Mouse (Mus musculus) heart, embryonic 14.5 days (tissue): ENCODE data around the gene Arl5a. TPM values are rescaled to one million over a fixed set of nuclear protein-coding genes. Genes with fewer than 3 reads are reported as not detected.
A peak's percentile ranks its signal among the peaks of the same experiment; 100 is the strongest.

Experiments
- ATAC-seq: fragments of 200-750 bp; cut with Nextera tagmentation; 2 replicates; pipeline ENCODE4 v1.8.0; 2017; ENCODE audit warnings: low read depth, moderate TSS enrichment; ENCODE audit not compliant: insufficient number of reproducible peaks, insufficient read depth, low FRiP score
- H3K27ac ChIP-seq, 2 experiments: fragments of 200-500 bp in 1 of 2; fragments of 300-500 bp in 1 of 2; sonication (generic) in 1 of 2; replicated peaks in 1 of 2; 2 replicates each; pipeline ENCODE4 v1.5.1; 2012 to 2014; ENCODE audit warnings: low read depth in 2 of 2, low read length in 2 of 2, control low read depth in 1 of 2, mild to moderate bottlenecking in 1 of 2, mixed read lengths in 1 of 2; ENCODE audit not compliant: control insufficient read depth in 1 of 2, insufficient read depth in 1 of 2
- H3K27me3 ChIP-seq: fragments of 300-500 bp; sonication (generic); 2 replicates; pipeline ENCODE4 v1.6.1; 2014; ENCODE audit warnings: mild to moderate bottlenecking, low read length, control low read depth; ENCODE audit not compliant: control insufficient read depth, insufficient read depth
- H3K36me3 ChIP-seq: fragments of 300-500 bp; sonication (generic); 2 replicates; pipeline ENCODE4 v1.6.1; 2014; ENCODE audit warnings: mild to moderate bottlenecking, control low read depth, low read length, mixed read lengths; ENCODE audit not compliant: control insufficient read depth, insufficient read depth
- H3K4me1 ChIP-seq, 2 experiments: fragments of 200-500 bp in 1 of 2; fragments of 300-500 bp in 1 of 2; sonication (generic) in 1 of 2; 2 replicates each; pipeline ENCODE4 v1.6.1; 2012 to 2014; ENCODE audit warnings: low read length in 2 of 2, control low read depth in 1 of 2, mixed read lengths in 1 of 2; ENCODE audit not compliant: control insufficient read depth in 2 of 2, insufficient read depth in 2 of 2
- H3K4me2 ChIP-seq: fragments of 300-500 bp; sonication (generic); 2 replicates; pipeline ENCODE4 v1.6.1; 2014; ENCODE audit warnings: mild to moderate bottlenecking, low read length
- H3K4me3 ChIP-seq, 2 experiments: fragments of 200-500 bp in 1 of 2; fragments of 300-500 bp in 1 of 2; sonication (generic) in 1 of 2; 2 replicates each; pipeline ENCODE4 v1.5.1; 2012 to 2014; ENCODE audit warnings: low read length in 2 of 2, mild to moderate bottlenecking in 2 of 2, control low read depth in 1 of 2, low read depth in 1 of 2, moderate library complexity in 1 of 2; ENCODE audit not compliant: control insufficient read depth in 1 of 2, insufficient read depth in 1 of 2
- H3K9ac ChIP-seq: fragments of 300-500 bp; sonication (generic); 2 replicates; pipeline ENCODE4 v1.6.1; 2014; ENCODE audit warnings: mild to moderate bottlenecking, low read length
- H3K9me3 ChIP-seq: fragments of 300-500 bp; sonication (generic); 2 replicates; pipeline ENCODE4 v1.6.1; 2016; ENCODE audit warnings: low read length, control low read depth; ENCODE audit not compliant: control insufficient read depth
- WGBS: fragments of 180-500 bp; shearing (Covaris S2); extraction: QIAGEN DNeasy Blood & Tissue Kit; methylation state at CpG from one replicate; pipeline ENCODE4 v1.1.7; 2014; 5-methylcytosine and 5-hydroxymethylcytosine counted together
- polyA plus RNA-seq: library from polyadenylated mRNA; unstranded; fragments of >200 nt; fragmentation: Nextera tagmentation; extraction: Ambion mirVana; gene quantifications from 2 replicates; pipeline ENCODE4 v1.2.1, GENCODE M21; 2014

The Arl5a gene
- polyA plus RNA-seq, 1 experiment from 2014 or later = 89.2 TPM

DNA sequence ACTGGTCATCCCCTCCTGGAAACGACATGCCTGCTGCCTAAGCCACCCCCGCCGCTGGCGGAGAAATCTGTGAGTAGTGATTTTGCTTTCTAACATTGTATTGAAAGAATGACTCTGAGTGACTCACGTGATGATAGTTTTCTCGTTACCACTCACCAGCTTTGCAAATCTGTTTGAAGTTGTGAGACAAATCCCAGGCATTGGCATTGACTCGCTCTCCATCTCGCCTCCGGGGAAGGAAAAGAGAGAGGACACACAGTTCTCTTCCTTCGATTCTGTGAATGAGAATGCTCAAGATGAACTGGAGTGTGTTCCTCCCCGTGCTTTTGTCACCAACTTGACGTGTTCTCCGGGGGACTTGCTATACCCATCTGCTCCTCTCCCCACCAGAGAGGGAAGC lies 57.5 kb downstream of the Arl5a start:
- Histone ChIP-seq H3K27ac (no peak overlapping the region), H3K9me3 (no peaks in the 10 kb centered on the region), H3K4me1 (peaks cover 16 to 24% of the 10 kb centered on the region in 2 experiments), H3K9ac (peak overlapping the region; percentile 47), H3K36me3 (no peaks in the 10 kb centered on the region), H3K4me2 (peak overlapping the region; percentile 62), H3K27me3 (no peaks in the 10 kb centered on the region), H3K4me3 (peak overlapping the region; percentile 7 to 17; a peak in 2 of 4 replicates)
- WGBS = 15% methylated on average over 13 of the region's 13 CpGs
- ATAC-seq = no peak

DNA sequence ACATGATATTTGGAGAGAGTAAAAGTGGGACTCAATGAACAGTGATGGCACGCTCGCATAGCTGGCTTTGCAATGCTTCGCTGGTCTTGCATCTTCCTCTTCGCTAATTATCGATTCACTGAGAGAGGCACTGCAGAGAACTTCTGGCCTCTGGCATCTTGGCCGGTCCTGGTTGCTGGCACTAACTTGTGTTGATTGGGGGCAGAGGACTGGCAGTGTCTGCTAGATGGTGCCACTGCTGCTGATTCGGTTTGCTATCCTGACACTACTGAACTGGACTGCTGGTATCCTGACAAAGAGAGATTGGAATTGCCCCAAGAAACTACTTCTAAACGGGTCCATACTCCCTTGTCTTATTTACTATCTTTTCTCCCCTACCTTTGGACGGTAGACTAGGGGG lies 63.6 kb downstream of the Arl5a start:
- Histone ChIP-seq H3K36me3 (no peaks in the 10 kb centered on the region), H3K4me3 (no peak overlapping the region), H3K4me1 (peaks cover 5 to 7% of the 10 kb centered on the region in 2 experiments; a peak in 2 of 4 replicates), H3K27ac (no peak overlapping the region), H3K9me3 (no peaks in the 10 kb centered on the region), H3K4me2 (no peak overlapping the region), H3K27me3 (no peaks in the 10 kb centered on the region), H3K9ac (no peak overlapping the region)
- 87% methylated on average over 9 of the region's 9 CpGs for WGBS
- no peak for ATAC-seq

DNA sequence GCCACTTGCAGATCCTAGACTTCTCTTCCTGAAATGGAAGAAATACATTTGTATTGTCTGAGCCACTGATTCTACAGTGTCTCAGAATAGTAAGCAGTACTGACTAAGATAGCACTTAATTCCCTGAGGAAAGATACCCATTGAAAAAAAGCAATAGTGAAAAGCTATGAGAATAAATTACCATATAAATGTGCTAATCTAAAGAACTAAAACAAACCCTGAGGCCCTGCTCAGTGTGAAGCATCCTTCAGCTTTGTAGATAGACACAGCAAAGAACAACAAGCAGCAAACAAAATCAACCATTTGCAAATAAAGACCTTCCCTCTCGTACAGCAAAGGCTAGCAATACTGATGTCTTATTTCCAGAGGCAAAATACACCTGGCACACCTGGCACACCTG lies 65.0 kb downstream of the Arl5a start:
- Histone ChIP-seq H3K4me3 (no peak overlapping the region), H3K27ac (no peak overlapping the region), H3K36me3 (no peaks in the 10 kb centered on the region), H3K27me3 (no peaks in the 10 kb centered on the region), H3K4me1 (peaks cover 5 to 7% of the 10 kb centered on the region in 2 experiments; a peak in 2 of 4 replicates), H3K9ac (no peak overlapping the region), H3K4me2 (no peak overlapping the region), H3K9me3 (no peaks in the 10 kb centered on the region)
- 84% methylated on average over 1 of the region's 1 CpGs for WGBS
- ATAC-seq = no peak

DNA sequence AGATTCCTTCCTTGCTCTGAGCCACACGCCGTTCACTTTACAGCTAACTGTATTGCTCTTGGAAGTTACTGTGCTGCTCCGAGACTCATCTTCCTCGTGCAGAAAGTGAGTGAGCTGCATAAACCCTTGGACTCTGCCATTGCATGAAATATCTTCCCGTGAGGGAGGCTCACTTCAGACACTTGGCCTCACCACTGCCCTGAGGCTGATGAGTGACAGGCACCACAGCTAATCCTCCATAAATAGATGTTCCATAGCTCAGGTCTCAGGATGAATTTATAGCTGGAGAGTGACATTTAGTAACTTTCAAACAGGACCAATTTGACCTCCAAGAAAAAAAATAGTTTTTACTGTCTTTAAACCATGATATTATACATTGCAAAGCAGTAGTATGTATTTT lies 66.5 kb downstream of the Arl5a start:
- H3K4me1 ChIP-seq = peaks cover 5 to 7% of the 10 kb centered on the region in 2 experiments; a peak in 2 of 4 replicates
- no peak overlapping the region for H3K4me3 ChIP-seq
- H3K9me3 ChIP-seq = no peaks in the 10 kb centered on the region
- H3K27me3 ChIP-seq = no peaks in the 10 kb centered on the region
- H3K4me2 ChIP-seq = no peak overlapping the region
- H3K27ac ChIP-seq = no peak overlapping the region; a peak in 1 of 4 replicates
- no peaks in the 10 kb centered on the region for H3K36me3 ChIP-seq
- WGBS = 62% methylated on average over 5 of the region's 5 CpGs
- no peak for ATAC-seq
- H3K9ac ChIP-seq = no peak overlapping the region

DNA sequence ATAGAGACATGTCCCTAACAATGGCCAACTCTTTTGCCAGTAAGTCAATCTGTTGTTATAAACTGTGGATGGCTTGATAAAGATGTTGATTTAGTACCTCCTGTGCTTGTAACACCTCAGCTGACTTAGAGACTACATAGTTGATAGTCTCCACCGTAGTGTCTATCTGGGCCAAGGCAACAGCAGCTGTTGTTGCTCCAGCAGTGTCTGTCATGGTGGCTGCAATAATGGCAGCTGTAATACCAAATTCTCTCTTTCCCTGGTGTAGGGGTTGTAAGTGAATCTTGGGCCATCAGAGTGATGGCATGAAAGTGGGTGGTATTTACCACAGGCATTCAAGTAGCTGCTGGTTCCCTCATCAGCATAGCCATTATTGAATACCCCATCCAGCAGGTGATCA lies 73.7 kb downstream of the Arl5a start:
- H3K9ac ChIP-seq = no peak overlapping the region
- no peak overlapping the region for H3K4me2 ChIP-seq
- no peaks in the 10 kb centered on the region for H3K36me3 ChIP-seq
- no peak for ATAC-seq
- no peaks in the 10 kb centered on the region for H3K27me3 ChIP-seq
- no peaks in the 10 kb centered on the region; a peak in 1 of 4 replicates for H3K4me1 ChIP-seq
- H3K4me3 ChIP-seq = no peak overlapping the region
- WGBS = 81% methylated on average over 1 of the region's 1 CpGs
- H3K27ac ChIP-seq = no peak overlapping the region
- H3K9me3 ChIP-seq = no peaks in the 10 kb centered on the region

Other genes starting within 250 kb of the Arl5a start
- gene Neb, start 46.4 kb downstream of the Arl5a start, polyA plus RNA-seq = 2.2 and 2.5 TPM in 2 replicates